Mouse (Mus musculus): ENCODE results near the gene Nr1h4.

GRCm38 (mm10) chr10:89531194-89531634 is 2.2 kb downstream of the Nr1h4 start:
- no peak for TF ChIP-seq CTCF (IDR thresholded peaks at IDR 0.05; ENCODE audit: control insufficient read depth, insufficient read depth, insufficient read length)
- TF ChIP-seq MYOG (IDR thresholded peaks at IDR 0.05; ENCODE audit: control insufficient read depth, extremely low read depth, insufficient read length): no peak

Data from C2C12 (cell line).